Mouse (Mus musculus) midbrain, embryonic 10.5 days (tissue): ENCODE measurements around the gene H2-M9. TPM values are rescaled to one million over a fixed set of nuclear protein-coding genes. Genes with fewer than 3 reads are reported as not detected.

Experiments used
- DNase-seq: peaks from one replicate; pipeline ENCODE4 v3.0.0-alpha.2; 2017; ENCODE audit warnings: low spot score
- H3K27ac ChIP-seq: fragments of 300-500 bp; sonication (generic); replicated peaks from 2 replicates; pipeline ENCODE4 v1.5.1; 2016; ENCODE audit warnings: mild to moderate bottlenecking
- H3K27me3 ChIP-seq: fragments of 300-500 bp; sonication (generic); 2 replicates; pipeline ENCODE4 v1.6.1; 2016; ENCODE audit warnings: low read depth, mild to moderate bottlenecking; ENCODE audit not compliant: poor library complexity, severe bottlenecking
- H3K36me3 ChIP-seq: fragments of 300-500 bp; sonication (generic); 2 replicates; pipeline ENCODE4 v1.6.1; 2016; ENCODE audit warnings: mild to moderate bottlenecking, moderate library complexity
- H3K4me1 ChIP-seq: fragments of 300-500 bp; sonication (generic); 2 replicates; pipeline ENCODE4 v1.6.1; 2016
- H3K4me3 ChIP-seq: fragments of 300-500 bp; sonication (generic); 2 replicates; pipeline ENCODE4 v1.5.1; 2016; ENCODE audit warnings: mild to moderate bottlenecking, moderate library complexity
- H3K9me3 ChIP-seq: fragments of 300-500 bp; sonication (generic); replicated peaks from 2 replicates; pipeline ENCODE4 v1.6.1; 2016; ENCODE audit warnings: mild to moderate bottlenecking
- WGBS: fragments of 180-500 bp; shearing (Covaris S2); methylation state at CpG from one replicate; pipeline ENCODE4 v1.1.7; 2016; 5-methylcytosine and 5-hydroxymethylcytosine counted together
- polyA plus RNA-seq: library from polyadenylated mRNA; unstranded; fragments of >200 nt; fragmentation: Nextera tagmentation; extraction: Ambion mirVana; gene quantifications from 2 replicates; pipeline ENCODE4 v1.2.1, GENCODE M21; 2016

Gene H2-M9
- not detected in 2 replicates for polyA plus RNA-seq

GRCm38 (mm10) chr17:36642566-36642965 lies at the start of gene H2-M9:
Gene H2-M9, minus strand, starts transcription at chr17:36642666.
- H3K4me3 ChIP-seq = no peak within 1 kb of the TSS
- 84% methylated on average over 3 of the region's 3 CpGs for WGBS
- no peaks in the 10 kb centered on the region for H3K27me3 ChIP-seq
- DNase-seq = no peak
- no peak within 1 kb of the TSS for H3K27ac ChIP-seq
- no peaks in the 10 kb centered on the region for H3K36me3 ChIP-seq
- H3K9me3 ChIP-seq = no peaks in the 10 kb centered on the region
- H3K4me1 ChIP-seq = no peaks in the 10 kb centered on the region

- WGBS = 79% methylated on average over 3 of the region's 3 CpGs
- Histone ChIP-seq H3K27me3 (no peaks in the 10 kb centered on the region), H3K4me1 (no peaks in the 10 kb centered on the region), H3K36me3 (no peaks in the 10 kb centered on the region), H3K27ac (no peak within 1 kb of the TSS), H3K9me3 (0 out of 2 replicates have a peak, but pooled peaks cover 2% of the 10 kb centered on the region), H3K4me3 (no peak within 1 kb of the TSS)
- DNase-seq = no peak
Measured at GRCm38 (mm10) chr17:36672119-36672518, 29.7 kb upstream of the H2-M9 start, which contains the start of gene H2-M1. Gene H2-M1, minus strand, starts transcription at chr17:36672219.

Other genes starting within 250 kb of the H2-M9 start
- gene H2-M10.4, start 180.3 kb downstream of the H2-M9 start, polyA plus RNA-seq = not detected in 2 replicates
- gene H2-M11, start 95.6 kb downstream of the H2-M9 start, polyA plus RNA-seq = not detected in 2 replicates
- gene H2-M1, start 29.6 kb upstream of the H2-M9 start, polyA plus RNA-seq = not detected in 2 replicates
- not detected in 2 replicates for gene H2-M10.5, start 130.2 kb upstream of the H2-M9 start, polyA plus RNA-seq
- not detected in 2 replicates for gene H2-M10.6, start 169.5 kb upstream of the H2-M9 start, polyA plus RNA-seq
- 46.0 and 48.5 TPM in 2 replicates for gene Trim26, start 194.5 kb upstream of the H2-M9 start, polyA plus RNA-seq
- gene Trim15, start 224.5 kb upstream of the H2-M9 start, polyA plus RNA-seq = 0.27 and 0.45 TPM in 2 replicates
- gene Trim10, start 226.9 kb upstream of the H2-M9 start, polyA plus RNA-seq = 6.2 and 7.4 TPM in 2 replicates
- gene Trim40, start 247.5 kb upstream of the H2-M9 start, polyA plus RNA-seq = not detected in 2 replicates